Comparison of ENCODE assay signal across 26 mouse cellular contexts in genomic region chrX:152657363-152658036, GRCm38 (mm10).
DNase-seq lines count a peak whose midpoint lies in the region; ATAC-seq and TF ChIP-seq lines count a peak whose summit lies in the region.
"Had no signal": no experiment of that assay in that cellular context is flagged by ENCODE, and none has a peak within 500 bp of the region (broad histone marks: within the 10 kb centered on the region; RNA-seq: fewer than 3 reads in every experiment).

No protein-coding gene starts in this region.

- DNase-seq in forebrain, embryonic 10.5 days (ENCODE audit: extremely low spot score, low spot score): no peak
- no peak for DNase-seq in forebrain, embryonic 11.5 days (ENCODE audit: low spot score)
- DNase-seq in layer of hippocampus, adult 2 months (ENCODE audit: low spot score in 2 of 2): no peak
- DNase-seq in layer of hippocampus, adult 8-10 months (ENCODE audit: low spot score in 2 of 2): no peak
- no peak for DNase-seq in heart, adult 11 months
- no peak for DNase-seq in layer of hippocampus, adult 18-20 months (ENCODE audit: low spot score in 2 of 2)
- DNase-seq: adrenal gland, postnatal 14 days; cerebellum, adult 8-10 months; cerebellum, postnatal 36 days; gastrocnemius, postnatal 14 days; kidney, adult 8-10 months; layer of hippocampus, postnatal 36 days; liver; lung, postnatal 36 days; thymus, adult 18-20 months; thymus, postnatal 36 days had no signal

- WGBS in forebrain, embryonic 10.5 days: 57% methylated on average over 4 of the region's 4 CpGs
- 51% methylated on average over 4 of the region's 4 CpGs for WGBS in forebrain, embryonic 11.5 days
- 38% methylated on average over 4 of the region's 4 CpGs for WGBS in olfactory bulb, adult 2 months

- peak overlapping the region; percentile 35; the same call in 1 of the 2 replicates for H3K27ac ChIP-seq in forebrain, embryonic 10.5 days
- H3K27ac ChIP-seq in forebrain, embryonic 11.5 days (ENCODE audit: low read depth, low read length): no peak overlapping the region
- peak overlapping the region; percentile 87 for H3K27ac ChIP-seq in layer of hippocampus, adult 2 months
- H3K27ac ChIP-seq in olfactory bulb, adult 2 months (ENCODE audit: insufficient read depth, low read depth, low read length): peak overlapping the region; percentile 20; the same call in 1 of the 2 replicates
- H3K27ac ChIP-seq: embryonic facial prominence, embryonic 12.5 days; hindbrain, embryonic 13.5 days; liver, embryonic 15.5 days; lung, embryonic 15.5 days had no signal

- H3K4me3 ChIP-seq in forebrain, embryonic 10.5 days: no peak overlapping the region
- H3K4me3 ChIP-seq in forebrain, embryonic 11.5 days (ENCODE audit: low read depth, low read length): no peak overlapping the region
- H3K4me3 ChIP-seq in layer of hippocampus, adult 2 months: no peak overlapping the region
- H3K4me3 ChIP-seq in olfactory bulb, adult 2 months (ENCODE audit: insufficient read depth, low read depth, low read length): no peak overlapping the region
- H3K4me3 ChIP-seq: embryonic facial prominence, embryonic 12.5 days; hindbrain, embryonic 13.5 days; liver, embryonic 15.5 days; lung, embryonic 15.5 days; midbrain, embryonic 15.5 days; myocyte; neural tube, embryonic 13.5 days had no signal

- no peak overlapping the region for H3K4me2 ChIP-seq in forebrain, embryonic 11.5 days (ENCODE audit: low read depth, low read length, severe bottlenecking)
- H3K4me2 ChIP-seq: embryonic facial prominence, embryonic 12.5 days; hindbrain, embryonic 13.5 days; liver, embryonic 15.5 days; lung, embryonic 15.5 days; midbrain, embryonic 15.5 days; neural tube, embryonic 13.5 days had no signal

- no peaks in the 10 kb centered on the region for H3K9me3 ChIP-seq in forebrain, embryonic 10.5 days
- H3K9me3 ChIP-seq in forebrain, embryonic 11.5 days (ENCODE audit: control insufficient read depth, low read length): no peaks in the 10 kb centered on the region
- H3K9me3 ChIP-seq: embryonic facial prominence, embryonic 12.5 days; hindbrain, embryonic 13.5 days; liver, embryonic 15.5 days; lung, embryonic 15.5 days; midbrain, embryonic 15.5 days; neural tube, embryonic 13.5 days had no signal

- H3K9ac ChIP-seq in forebrain, embryonic 11.5 days (ENCODE audit: low read length): no peak overlapping the region
- H3K9ac ChIP-seq: embryonic facial prominence, embryonic 12.5 days; hindbrain, embryonic 13.5 days; liver, embryonic 15.5 days; lung, embryonic 15.5 days; midbrain, embryonic 15.5 days; neural tube, embryonic 13.5 days had no signal

- peaks cover 25% of the 10 kb centered on the region for H3K4me1 ChIP-seq in forebrain, embryonic 10.5 days
- no peaks in the 10 kb centered on the region for H3K4me1 ChIP-seq in forebrain, embryonic 11.5 days (replicated peaks; ENCODE audit: control insufficient read depth, insufficient read depth, low read length)
- H3K4me1 ChIP-seq in olfactory bulb, adult 2 months (ENCODE audit: control insufficient read depth, insufficient read depth, low read length): no peaks in the 10 kb centered on the region
- H3K4me1 ChIP-seq: liver, embryonic 15.5 days; lung, embryonic 15.5 days had no signal

- no peak for TF ChIP-seq POLR2A in olfactory bulb, adult 2 months (IDR thresholded peaks at IDR 0.05; ENCODE audit: insufficient read depth, low read depth, low read length)

- peaks cover 22% of the 10 kb centered on the region for H3K36me3 ChIP-seq in forebrain, embryonic 10.5 days (replicated peaks)
- H3K36me3 ChIP-seq in forebrain, embryonic 11.5 days (ENCODE audit: control insufficient read depth, insufficient read depth, low read length): no peaks in the 10 kb centered on the region
- H3K36me3 ChIP-seq: embryonic facial prominence, embryonic 12.5 days; hindbrain, embryonic 13.5 days; liver, embryonic 15.5 days; lung, embryonic 15.5 days; midbrain, embryonic 15.5 days; neural tube, embryonic 13.5 days had no signal

- no peak for TF ChIP-seq CTCF in layer of hippocampus, adult 2 months (conservative IDR thresholded peaks at IDR 0.05)
- TF ChIP-seq CTCF in olfactory bulb, adult 2 months (IDR thresholded peaks at IDR 0.05; ENCODE audit: insufficient read depth, low read depth, low read length): no peak

- no peak for ATAC-seq in forebrain, embryonic 11.5 days (replicated peaks; ENCODE audit: low FRiP score)
- ATAC-seq in granulocyte monocyte progenitor cell, adult 5-6 weeks (replicated peaks; ENCODE audit: poor library complexity, severe bottlenecking): peak; percentile 85
- ATAC-seq: forebrain, embryonic 16.5 days had no signal

- H3K27me3 ChIP-seq in forebrain, embryonic 10.5 days (ENCODE audit: poor library complexity, severe bottlenecking): peaks cover 97% of the 10 kb centered on the region
- H3K27me3 ChIP-seq in forebrain, embryonic 11.5 days (ENCODE audit: control insufficient read depth, insufficient read depth, low read length): peaks cover 21% of the 10 kb centered on the region; the same call in 1 of the 2 replicates
